ENCODE assay signal across 7 mouse cellular contexts in genomic region chr5:92640861-92641260, GRCm38 (mm10).
"Had no signal": no experiment of that assay in that cellular context is flagged by ENCODE, and none has a peak within 500 bp of the region (broad histone marks: within the 10 kb centered on the region; RNA-seq: fewer than 3 reads in every experiment).

No protein-coding gene starts in this region.

- DNase-seq: lung, adult 2 months; lung, postnatal 14 days; lung, postnatal 36 days; right cerebral cortex, postnatal 14 days; thymus, adult 2 months; thymus, postnatal 25 days; thymus, postnatal 4 days had no signal
